In the genomic region with DNA sequence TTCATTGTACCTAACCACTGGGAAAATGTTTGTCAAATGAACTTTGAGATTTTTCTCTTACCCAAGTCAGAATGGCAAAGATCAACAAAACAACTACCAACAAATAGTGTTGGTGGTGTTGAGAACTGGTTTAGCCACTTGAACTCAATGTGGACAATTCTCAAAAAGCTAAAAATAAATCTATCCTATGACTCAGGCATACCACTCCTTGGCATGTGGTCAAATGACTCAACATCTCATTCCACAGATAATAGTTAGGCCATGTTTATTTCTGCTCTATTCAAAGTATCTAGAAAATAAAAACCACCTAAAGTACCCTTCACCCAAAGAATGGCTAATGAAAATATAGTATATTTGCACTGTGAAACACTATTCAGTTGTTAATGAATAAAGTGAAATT, we compare ENCODE assay signal across 25 mouse cellular contexts. TPM values are rescaled to one million over a fixed set of nuclear protein-coding genes. Genes with fewer than 3 reads are reported as not detected.
DNase-seq lines count a peak whose midpoint lies in the region; ATAC-seq and TF ChIP-seq lines count a peak whose summit lies in the region.
"Had no signal": no experiment of that assay in that cellular context is flagged by ENCODE, and none has a peak within 500 bp of the region (broad histone marks: within the 10 kb centered on the region; RNA-seq: fewer than 3 reads in every experiment).

No protein-coding gene starts in this region.

- H3K79me2 ChIP-seq in heart, adult 2 months (replicated peaks; ENCODE audit: control insufficient read depth, insufficient read depth, low read length) = no peaks in the 10 kb centered on the region

- H3K9ac ChIP-seq in heart, adult 2 months (ENCODE audit: low read depth, low read length) = no peak overlapping the region
- H3K9ac ChIP-seq in stomach, postnatal 0 days (ENCODE audit: low read length) = no peak overlapping the region
- H3K9ac ChIP-seq: forebrain, postnatal 0 days; liver, embryonic 14.5 days; stomach, embryonic 15.5 days had no signal

- intact Hi-C loops in heart, adult 2 months (cut with DNase I) = loop anchor here (5.0 kb wide), 1 partner anchor 56 kb away; the partner anchor contains the start of gene Col4a5
- intact Hi-C loops in heart, postnatal 25 days (cut with DNase I) = no loop called here

- TF ChIP-seq CTCF in heart, adult 2 months (IDR thresholded peaks at IDR 0.05) = no peak
- no peak for TF ChIP-seq CTCF in embryonic fibroblast, embryonic 13.5 days (IDR thresholded peaks at IDR 0.05; ENCODE audit: borderline replicate concordance, insufficient read depth, low read length)
- TF ChIP-seq CTCF in stomach, postnatal 0 days (IDR thresholded peaks at IDR 0.05; ENCODE audit: low read depth) = no peak

- H3K4me3 ChIP-seq in heart, adult 2 months = no peak overlapping the region
- H3K4me3 ChIP-seq in embryonic fibroblast, embryonic 13.5 days (ENCODE audit: insufficient read depth, low read length) = no peak overlapping the region
- no peak overlapping the region for H3K4me3 ChIP-seq in stomach, postnatal 0 days (ENCODE audit: low read depth, low read length)
- H3K4me3 ChIP-seq: forebrain, embryonic 10.5 days; gastrocnemius, adult 2 months; hindbrain, embryonic 10.5 days; midbrain, embryonic 10.5 days; stomach, embryonic 15.5 days had no signal

- no peak for TF ChIP-seq EP300 in heart, adult 2 months (IDR thresholded peaks at IDR 0.05; ENCODE audit: insufficient read depth, low read depth, low read length)
- TF ChIP-seq EP300 in stomach, postnatal 0 days (optimal IDR thresholded peaks at IDR 0.05) = no peak

- no peaks in the 10 kb centered on the region for H3K36me3 ChIP-seq in heart, adult 2 months (ENCODE audit: control insufficient read depth, insufficient read depth, low read length)
- no peaks in the 10 kb centered on the region for H3K36me3 ChIP-seq in stomach, postnatal 0 days (ENCODE audit: control insufficient read depth, insufficient read depth, low read length)
- H3K36me3 ChIP-seq: forebrain, embryonic 10.5 days; hindbrain, embryonic 10.5 days; midbrain, embryonic 10.5 days; stomach, embryonic 15.5 days had no signal

- H3K4me2 ChIP-seq in stomach, postnatal 0 days (replicated peaks; ENCODE audit: low read depth) = no peak overlapping the region
- H3K4me2 ChIP-seq: stomach, embryonic 15.5 days had no signal

- TF ChIP-seq POLR2A in heart, adult 2 months (IDR thresholded peaks at IDR 0.05; ENCODE audit: insufficient read depth, low read depth, low read length) = no peak
- TF ChIP-seq POLR2A in embryonic fibroblast, embryonic 13.5 days (IDR thresholded peaks at IDR 0.05; ENCODE audit: low read depth, low read length) = no peak

- no peak for DNase-seq in heart, adult 2 months
- DNase-seq in heart, postnatal 25 days (ENCODE audit: low spot score) = no peak
- DNase-seq in urinary bladder, postnatal 14 days (ENCODE audit: low spot score) = peak; percentile 14
- DNase-seq in urinary bladder, adult 2 months (ENCODE audit: low spot score) = no peak
- DNase-seq in stomach, postnatal 0 days (ENCODE audit: low spot score) = no peak
- DNase-seq in cerebellum, postnatal 25 days = no peak
- DNase-seq in T-cell, adult 2 months (ENCODE audit: low spot score) = no peak
- DNase-seq: adrenal gland, adult 8-10 months; cerebellum, adult 11 months; cerebellum, postnatal 14 days; embryo, embryonic 11 days; forebrain, postnatal 0 days; gastrocnemius, adult 2 months; kidney, adult 11 months; retina, postnatal 1 day had no signal

- ATAC-seq in stomach, postnatal 0 days (ENCODE audit: low FRiP score, low TSS enrichment) = peak; percentile 78; the same call in 1 of the 2 replicates
- ATAC-seq: CD4-positive, CD25-positive, alpha-beta regulatory T cell, adult 4 months; forebrain, postnatal 0 days had no signal

- H3K27me3 ChIP-seq in heart, adult 2 months (ENCODE audit: control insufficient read depth, insufficient read depth, low read length) = no peaks in the 10 kb centered on the region
- no peaks in the 10 kb centered on the region for H3K27me3 ChIP-seq in stomach, postnatal 0 days (ENCODE audit: control insufficient read depth, insufficient read depth, low read length)
- H3K27me3 ChIP-seq: stomach, embryonic 15.5 days had no signal

- no peaks in the 10 kb centered on the region for H3K9me3 ChIP-seq in stomach, postnatal 0 days (ENCODE audit: control insufficient read depth, low read length)
- H3K9me3 ChIP-seq: forebrain, embryonic 10.5 days; hindbrain, embryonic 10.5 days; midbrain, embryonic 10.5 days; stomach, embryonic 15.5 days had no signal

- H3K4me1 ChIP-seq in heart, adult 2 months (ENCODE audit: control insufficient read depth, insufficient read depth, low read length) = no peaks in the 10 kb centered on the region
- no peaks in the 10 kb centered on the region for H3K4me1 ChIP-seq in embryonic fibroblast, embryonic 13.5 days (ENCODE audit: control insufficient read depth, insufficient read depth, low read length)
- no peaks in the 10 kb centered on the region for H3K4me1 ChIP-seq in stomach, postnatal 0 days (replicated peaks; ENCODE audit: control insufficient read depth, insufficient read depth)
- H3K4me1 ChIP-seq: forebrain, embryonic 10.5 days; hindbrain, embryonic 10.5 days; midbrain, embryonic 10.5 days; stomach, embryonic 15.5 days had no signal

- peak overlapping the region; percentile 47 for H3K27ac ChIP-seq in heart, adult 2 months
- H3K27ac ChIP-seq in embryonic fibroblast, embryonic 13.5 days (ENCODE audit: insufficient read depth, low read length) = peak overlapping the region; percentile 57; the same call in 1 of the 2 replicates
- no peak overlapping the region for H3K27ac ChIP-seq in stomach, postnatal 0 days (replicated peaks)
- H3K27ac ChIP-seq: forebrain, embryonic 10.5 days; gastrocnemius, adult 2 months; hindbrain, embryonic 10.5 days; kidney, postnatal 0 days; liver, embryonic 14.5 days; macrophage; midbrain, embryonic 10.5 days; stomach, embryonic 15.5 days had no signal

RNA-seq across cellular contexts. Expression of gene Col4a5, which starts 58.3 kb away (rescaled TPM):
- 10 to 100 TPM; 20.7 to 24.7 TPM for total RNA-seq in heart, adult 2 months (2021)
- 14.0 and 21.1 TPM in 2 replicates for polyA plus RNA-seq in heart, adult 2 months (2012; rRNA removed)
- total RNA-seq in heart, postnatal 25 days (2021) = 10 to 100 TPM; 44.0 to 53.8 TPM
- polyA plus RNA-seq in urinary bladder, adult 2 months (2012; rRNA removed) = 63.5 and 64.2 TPM in 2 replicates
- 51.6 and 58.2 TPM in 2 replicates for polyA plus RNA-seq in embryonic fibroblast, embryonic 13.5 days (2011; ENCODE audit: insufficient read length, low read depth, missing spikeins)
- polyA plus RNA-seq in stomach, postnatal 0 days (2015; fragmentation: Nextera tagmentation; extraction: Ambion mirVana) = 24.9 and 29.7 TPM in 2 replicates
- total RNA-seq: granulocyte monocyte progenitor cell, adult 5-6 weeks had no signal
- polyA plus RNA-seq: CD4-positive, CD25-positive, alpha-beta regulatory T cell, adult 4 months had no signal

RNA-seq across cellular contexts. Expression of gene Col4a6, which starts 59.6 kb away (rescaled TPM):
- 1 to 10 TPM; 1.4 to 2.5 TPM for total RNA-seq in heart, adult 2 months (2021)
- polyA plus RNA-seq in heart, adult 2 months (2012; rRNA removed) = 2.0 and 2.3 TPM in 2 replicates
- 1 to 10 TPM; 2.6 to 3.5 TPM for total RNA-seq in heart, postnatal 25 days (2021)
- polyA plus RNA-seq in urinary bladder, adult 2 months (2012; rRNA removed) = 28.1 and 32.6 TPM in 2 replicates
- 2.2 and 2.3 TPM in 2 replicates for polyA plus RNA-seq in embryonic fibroblast, embryonic 13.5 days (2011; ENCODE audit: insufficient read length, low read depth, missing spikeins)
- polyA plus RNA-seq in stomach, postnatal 0 days (2015; fragmentation: Nextera tagmentation; extraction: Ambion mirVana) = 5.9 and 7.2 TPM in 2 replicates
- total RNA-seq: granulocyte monocyte progenitor cell, adult 5-6 weeks had no signal
- polyA plus RNA-seq: CD4-positive, CD25-positive, alpha-beta regulatory T cell, adult 4 months; macrophage had no signal
